Mouse (Mus musculus) MEL (cell line): ENCODE results near the gene Gdf1. TPM values are rescaled to one million over a fixed set of nuclear protein-coding genes. Genes with fewer than 3 reads are reported as not detected.

Experiments
- DNase-seq: peaks from one replicate; pipeline ENCODE4 v3.0.0; 2011; ENCODE audit warnings: low read depth, low spot score
- H3K27ac ChIP-seq: 2 replicates; pipeline ENCODE4 v1.5.1; 2012; ENCODE audit warnings: low read depth, mild to moderate bottlenecking, control low read depth, low read length, moderate library complexity; ENCODE audit not compliant: control insufficient read depth
- H3K27me3 ChIP-seq, 2 experiments: fragments of 150-350 bp in 1 of 2; sonication (generic) in 1 of 2; 2 replicates each; pipeline ENCODE4 v1.6.1; 2012; ENCODE audit warnings: low read length in 2 of 2, mild to moderate bottlenecking in 2 of 2, improper control_type of control experiment in 1 of 2, moderate library complexity in 1 of 2; ENCODE audit not compliant: insufficient read depth in 2 of 2, control insufficient read depth in 1 of 2
- H3K36me3 ChIP-seq, 2 experiments: 2 replicates each; pipeline ENCODE4 v1.6.1; 2012 to 2014; ENCODE audit warnings: low read length in 2 of 2, improper control_type of control experiment in 1 of 2, inconsistent platforms in 1 of 2, mild to moderate bottlenecking in 1 of 2; ENCODE audit not compliant: insufficient read depth in 2 of 2, control insufficient read depth in 1 of 2
- H3K4me1 ChIP-seq, 2 experiments: fragments of 150-350 bp in 1 of 2; sonication (generic) in 1 of 2; 2 replicates each; pipeline ENCODE4 v1.6.1; 2012; ENCODE audit warnings: low read length in 2 of 2, improper control_type of control experiment in 1 of 2, mild to moderate bottlenecking in 1 of 2; ENCODE audit not compliant: insufficient read depth in 2 of 2, control insufficient read depth in 1 of 2
- H3K4me3 ChIP-seq, 2 experiments: fragments of 150-350 bp in 1 of 2; sonication (generic) in 1 of 2; 2 replicates each; pipeline ENCODE4 v1.5.1; 2012; ENCODE audit warnings: low read depth in 2 of 2, low read length in 2 of 2, mild to moderate bottlenecking in 2 of 2, moderate library complexity in 2 of 2, control low read depth in 1 of 2, improper control_type of control experiment in 1 of 2; ENCODE audit not compliant: control insufficient read depth in 1 of 2, insufficient read depth in 1 of 2
- H3K79me2 ChIP-seq: 2 replicates; pipeline ENCODE4 v1.6.1; 2012; ENCODE audit warnings: mild to moderate bottlenecking, low read length, moderate library complexity; ENCODE audit not compliant: control insufficient read depth, poor library complexity, insufficient read depth
- H3K9ac ChIP-seq: 2 replicates; pipeline ENCODE4 v1.6.1; 2012; ENCODE audit warnings: low read depth, mild to moderate bottlenecking, control low read depth, low read length, moderate library complexity; ENCODE audit not compliant: control insufficient read depth, poor library complexity, severe bottlenecking
- H3K9me3 ChIP-seq: fragments of 150-350 bp; sonication (generic); replicated peaks from 2 replicates; pipeline ENCODE4 v1.6.1; 2012; ENCODE audit warnings: mild to moderate bottlenecking, low read length, improper control_type of control experiment, moderate library complexity; ENCODE audit not compliant: insufficient read depth
- CTCF ChIP-seq, 3 experiments: IDR thresholded peaks in 2 of 3; conservative IDR thresholded peaks in 1 of 3; 2 replicates each; pipeline ENCODE4 v1.5.1; 2011 to 2012; ENCODE audit warnings: low read length in 3 of 3, low read depth in 2 of 3, mild to moderate bottlenecking in 2 of 3, improper control_type of control experiment in 1 of 3, inconsistent platforms in 1 of 3, mixed read lengths in 1 of 3, moderate library complexity in 1 of 3; ENCODE audit not compliant: control insufficient read depth in 1 of 3, insufficient read depth in 1 of 3, poor library complexity in 1 of 3, severe bottlenecking in 1 of 3
- EP300 ChIP-seq, 2 experiments: IDR thresholded peaks; 2 replicates each; pipeline ENCODE4 v1.6.1; 2011; ENCODE audit warnings: improper control_type of control experiment in 2 of 2, low read length in 2 of 2, low read depth in 1 of 2, mild to moderate bottlenecking in 1 of 2
- ETS1 ChIP-seq: IDR thresholded peaks from 2 replicates; pipeline ENCODE4 v1.6.1; 2012; ENCODE audit warnings: low read depth, mild to moderate bottlenecking, inconsistent platforms, low read length, improper control_type of control experiment, moderate library complexity
- KAT2A ChIP-seq: conservative IDR thresholded peaks from 2 replicates; pipeline ENCODE4 v1.6.1; 2012; ENCODE audit warnings: low read depth, low read length, improper control_type of control experiment, inconsistent platforms
- MAFK ChIP-seq: IDR thresholded peaks from 2 replicates; pipeline ENCODE4 v1.6.1; 2011; ENCODE audit warnings: low read depth, mild to moderate bottlenecking, low read length, improper control_type of control experiment, borderline replicate concordance
- MEF2A ChIP-seq: IDR thresholded peaks from 2 replicates; pipeline ENCODE4 v1.6.1; 2014; ENCODE audit warnings: low read depth, mild to moderate bottlenecking, inconsistent platforms, low read length, improper control_type of control experiment; ENCODE audit not compliant: poor library complexity, insufficient replicate concordance, severe bottlenecking; ENCODE audit errors: extremely low read depth
- POLR2A ChIP-seq, 2 experiments: IDR thresholded peaks; 2 replicates each; pipeline ENCODE4 v1.6.1; 2011 to 2012; ENCODE audit warnings: low read length in 2 of 2, mild to moderate bottlenecking in 2 of 2, control low read depth in 1 of 2, improper control_type of control experiment in 1 of 2, low read depth in 1 of 2, moderate library complexity in 1 of 2; ENCODE audit not compliant: control insufficient read depth in 1 of 2, insufficient read depth in 1 of 2, poor library complexity in 1 of 2
- POLR2AphosphoS2 ChIP-seq: IDR thresholded peaks from 2 replicates; pipeline ENCODE4 v1.6.1; 2011; ENCODE audit warnings: low read length, improper control_type of control experiment
- POLR2AphosphoS5 ChIP-seq: IDR thresholded peaks from 2 replicates; pipeline ENCODE4 v1.6.1; 2012; ENCODE audit warnings: low read depth, borderline replicate concordance, mild to moderate bottlenecking, inconsistent platforms, low read length, moderate library complexity, mixed read lengths
- SMC3 ChIP-seq: IDR thresholded peaks from 2 replicates; pipeline ENCODE4 v1.6.1; 2011; ENCODE audit warnings: low read depth, low read length, improper control_type of control experiment
- TAL1 ChIP-seq: IDR thresholded peaks from 2 replicates; pipeline ENCODE4 v1.6.1; 2012; ENCODE audit warnings: mild to moderate bottlenecking, inconsistent platforms, low read length, moderate library complexity, mixed read lengths
- TBP ChIP-seq: IDR thresholded peaks from 2 replicates; pipeline ENCODE4 v1.8.0; 2011; ENCODE audit warnings: low read depth, low read length, improper control_type of control experiment
- TCF12 ChIP-seq: IDR thresholded peaks from 2 replicates; pipeline ENCODE4 v1.6.1; 2014; ENCODE audit warnings: low read depth, mild to moderate bottlenecking, inconsistent platforms, low read length, improper control_type of control experiment, moderate library complexity
- USF1 ChIP-seq: IDR thresholded peaks from 2 replicates; pipeline ENCODE4 v1.6.1; 2014; ENCODE audit warnings: low read depth, mild to moderate bottlenecking, inconsistent platforms, low read length, improper control_type of control experiment, moderate library complexity
- USF2 ChIP-seq, 2 experiments: IDR thresholded peaks; 2 replicates each; pipeline ENCODE4 v1.6.1; 2011 to 2012; ENCODE audit warnings: improper control_type of control experiment in 2 of 2, low read length in 2 of 2, borderline replicate concordance in 1 of 2, inconsistent platforms in 1 of 2, low read depth in 1 of 2, mild to moderate bottlenecking in 1 of 2; ENCODE audit not compliant: insufficient read depth in 1 of 2
- ZC3H11A ChIP-seq: IDR thresholded peaks from 2 replicates; pipeline ENCODE4 v1.6.1; 2012; ENCODE audit warnings: low read depth, mild to moderate bottlenecking, inconsistent platforms, low read length, improper control_type of control experiment
- ZKSCAN1 ChIP-seq: IDR thresholded peaks from 2 replicates; pipeline ENCODE4 v1.6.1; 2012; ENCODE audit warnings: low read depth, mild to moderate bottlenecking, inconsistent platforms, low read length, improper control_type of control experiment, moderate library complexity
- ZMIZ1 ChIP-seq: IDR thresholded peaks from 2 replicates; pipeline ENCODE4 v1.6.1; 2012; ENCODE audit warnings: low read depth, mild to moderate bottlenecking, inconsistent platforms, low read length, improper control_type of control experiment, moderate library complexity
- polyA plus RNA-seq, 2 experiments: library from polyadenylated mRNA; stranded (reverse) in 1 of 2; unstranded in 1 of 2; fragments of >175 nt in 1 of 2; fragments of >200 nt in 1 of 2; gene quantifications; 2 replicates each; pipeline versions ENCODE4 v1.2.1 to v1.2.4; 2012; ENCODE audit warnings: low replicate concordance in 2 of 2, low read depth in 1 of 2; ENCODE audit not compliant: insufficient read length in 2 of 2, insufficient read depth in 1 of 2, missing spikeins in 1 of 2
- total RNA-seq: library from RNA; depleted of rRNA; stranded (reverse); fragments of 300-350 nt; gene quantifications from 2 replicates; pipeline ENCODE4 v1.2.3, GENCODE M21; 2012; rRNA removed

Gdf1 gene
- total RNA-seq (1.9 and 2.6 TPM in 2 replicates), polyA plus RNA-seq (1 to 10 TPM in 1 of 2 experiments, not detected in 1; 1.9 TPM)

- no peak for TF ChIP-seq SMC3
- TF ChIP-seq POLR2A (IDR thresholded peaks at IDR 0.05; ENCODE audit: control insufficient read depth in 1 of 2, insufficient read depth in 1 of 2, low read depth in 1 of 2, low read length in 2 of 2, poor library complexity in 1 of 2) = 0 out of 4 replicates have a peak, but pooled peaks of 1 of the 2 experiments have one; percentile 27
- TF ChIP-seq, all 39 proteins: peak for 1
- Histone ChIP-seq H3K27me3 (no peaks in the 10 kb centered on the region), H3K4me3 (no peak within 1 kb of the TSS), H3K27ac (peak within 1 kb of the TSS; percentile 78), H3K9me3 (no peaks in the 10 kb centered on the region), H3K4me1 (peaks cover 13% of the 10 kb centered on the region in 2 experiments), H3K9ac (no peak within 1 kb of the TSS; the same call in 1 of the 2 replicates), H3K79me2 (no peaks in the 10 kb centered on the region), H3K36me3 (peaks cover 10% of the 10 kb centered on the region in 2 experiments)
- DNase-seq = no peak
Observed at GRCm38 (mm10) chr8:70329124-70329834, at the start of gene Gdf1. Gene Gdf1, plus strand, starts transcription at chr8:70329817.

GRCm38 (mm10) chr8:70281001-70281400 is 48.6 kb upstream of the Gdf1 start:
- Histone ChIP-seq H3K4me3 (no peak overlapping the region), H3K27ac (no peak overlapping the region)
- TF ChIP-seq USF1 (no peak), TBP (no peak), TCF12 (no peak), MAFK (no peak), MEF2A (no peak), ZKSCAN1 (no peak), POLR2AphosphoS5 (no peak), CTCF (IDR thresholded peaks at IDR 0.05 in 2 of 3, conservative IDR thresholded peaks at IDR 0.05 in 1 of 3; ENCODE audit: control insufficient read depth in 1 of 3, insufficient read depth in 1 of 3, low read depth in 2 of 3, low read length in 3 of 3, poor library complexity in 1 of 3, severe bottlenecking in 1 of 3) (no peak), ZC3H11A (no peak), ZMIZ1 (no peak), POLR2AphosphoS2 (no peak), TAL1 (no peak), ETS1 (no peak), KAT2A (no peak), EP300 (IDR thresholded peaks at IDR 0.05; ENCODE audit: low read depth in 1 of 2, low read length in 2 of 2) (no peak), USF2 (IDR thresholded peaks at IDR 0.05; ENCODE audit: borderline replicate concordance in 1 of 2, insufficient read depth in 1 of 2, low read depth in 1 of 2, low read length in 2 of 2) (no peak)
- TF ChIP-seq, all 39 proteins: peak for 0
- Histone ChIP-seq H3K9ac (no peak overlapping the region), H3K4me1 (peaks cover 0 to 21% of the 10 kb centered on the region in 2 experiments; a peak in 3 of 4 replicates), H3K27me3 (no peaks in the 10 kb centered on the region), H3K36me3 (no peaks in the 10 kb centered on the region; a peak in 2 of 4 replicates), H3K9me3 (no peaks in the 10 kb centered on the region), H3K79me2 (peaks cover 5% of the 10 kb centered on the region; the same call in 1 of the 2 replicates)
- no peak for DNase-seq
